Mouse (Mus musculus) stomach, embryonic 16.5 days (tissue): ENCODE data around the gene Fam186b. TPM values are rescaled to one million over a fixed set of nuclear protein-coding genes. Genes with fewer than 3 reads are reported as not detected.

Experiments
- polyA plus RNA-seq: library from polyadenylated mRNA; unstranded; fragments of >200 nt; fragmentation: Nextera tagmentation; extraction: Ambion mirVana; gene quantifications from 2 replicates; pipeline ENCODE4 v1.2.1, GENCODE M21; 2015

Gene Fam186b
- polyA plus RNA-seq, 1 experiment from 2014 or later = 0.06 TPM

Other genes with a start within 250 kb of the Fam186b start
- gene Prph, start 240.7 kb downstream of the Fam186b start, polyA plus RNA-seq = 24.4 and 25.4 TPM in 2 replicates
- gene Troap, start 221.3 kb downstream of the Fam186b start, polyA plus RNA-seq = 25.6 and 26.4 TPM in 2 replicates
- not detected in 2 replicates for gene C1ql4, start 208.1 kb downstream of the Fam186b start, polyA plus RNA-seq
- 14.1 TPM in 2 replicates for gene Dnajc22, start 202.7 kb downstream of the Fam186b start, polyA plus RNA-seq
- gene Spats2, start 170.0 kb downstream of the Fam186b start, polyA plus RNA-seq = 18.3 and 20.2 TPM in 2 replicates
- gene Kcnh3, start 71.0 kb downstream of the Fam186b start, polyA plus RNA-seq = 0.52 and 0.66 TPM in 2 replicates
- 98.7 and 113 TPM in 2 replicates for gene Mcrs1, start 43.9 kb downstream of the Fam186b start, polyA plus RNA-seq
- 42.5 and 44.3 TPM in 2 replicates for gene Prpf40b, start 801 bp downstream of the Fam186b start, polyA plus RNA-seq
- 14.2 and 16.6 TPM in 2 replicates for gene Fmnl3, start 74.6 kb upstream of the Fam186b start, polyA plus RNA-seq
- 438 and 480 TPM in 2 replicates for gene Tmbim6, start 97.0 kb upstream of the Fam186b start, polyA plus RNA-seq
- gene Nckap5l, start 161.9 kb upstream of the Fam186b start, polyA plus RNA-seq = 3.7 and 4.6 TPM in 2 replicates
- 11.6 and 12.9 TPM in 2 replicates for gene Bcdin3d, start 178.8 kb upstream of the Fam186b start, polyA plus RNA-seq
- gene Faim2, start 232.3 kb upstream of the Fam186b start, polyA plus RNA-seq = 0.57 and 0.74 TPM in 2 replicates